Mouse (Mus musculus) embryonic facial prominence, embryonic 14.5 days (tissue): Measurements from ENCODE around the gene L3mbtl4. TPM values are rescaled to one million over a fixed set of nuclear protein-coding genes. Genes with fewer than 3 reads are reported as not detected.
A peak's percentile ranks its signal among the peaks of the same experiment; 100 is the strongest.

Source experiments
- ATAC-seq: fragments of 200-750 bp; cut with Nextera tagmentation; 2 replicates; pipeline ENCODE4 v1.8.0; 2017; ENCODE audit warnings: low read depth, moderate number of reproducible peaks, moderate TSS enrichment
- DNase-seq: peaks from one replicate; pipeline ENCODE4 v3.0.0-alpha.2; 2015; ENCODE audit warnings: low spot score
- H3K27ac ChIP-seq: fragments of 300-500 bp; sonication (generic); replicated peaks from 2 replicates; pipeline ENCODE4 v1.5.1; 2014; ENCODE audit warnings: low read depth, mild to moderate bottlenecking, low read length, moderate library complexity
- H3K27me3 ChIP-seq: fragments of 300-500 bp; sonication (generic); replicated peaks from 2 replicates; pipeline ENCODE4 v1.6.1; 2014; ENCODE audit warnings: low read length; ENCODE audit not compliant: control insufficient read depth, insufficient read depth
- H3K36me3 ChIP-seq: fragments of 300-500 bp; sonication (generic); 2 replicates; pipeline ENCODE4 v1.6.1; 2014; ENCODE audit warnings: low read length, mixed read lengths; ENCODE audit not compliant: control insufficient read depth, insufficient read depth
- H3K4me1 ChIP-seq: fragments of 300-500 bp; sonication (generic); 2 replicates; pipeline ENCODE4 v1.6.1; 2014; ENCODE audit warnings: antibody characterized with exemption, low read length; ENCODE audit not compliant: control insufficient read depth, insufficient read depth
- H3K4me2 ChIP-seq: fragments of 300-500 bp; sonication (generic); 2 replicates; pipeline ENCODE4 v1.6.1; 2014; ENCODE audit warnings: low read depth, mild to moderate bottlenecking, low read length, moderate library complexity, mixed read lengths
- H3K4me3 ChIP-seq: fragments of 300-500 bp; sonication (generic); 2 replicates; pipeline ENCODE4 v1.5.1; 2014; ENCODE audit warnings: low read depth, mild to moderate bottlenecking, low read length
- H3K9ac ChIP-seq: fragments of 300-500 bp; sonication (generic); 2 replicates; pipeline ENCODE4 v1.6.1; 2014; ENCODE audit warnings: low read depth, mild to moderate bottlenecking, low read length, moderate library complexity, mixed read lengths
- H3K9me3 ChIP-seq: fragments of 300-500 bp; sonication (generic); 2 replicates; pipeline ENCODE4 v1.6.1; 2016; ENCODE audit warnings: low read length; ENCODE audit not compliant: control insufficient read depth
- WGBS: fragments of 180-500 bp; shearing (Covaris S2); extraction: QIAGEN DNeasy Blood & Tissue Kit; methylation state at CpG from one replicate; pipeline ENCODE4 v1.1.7; 2014; 5-methylcytosine and 5-hydroxymethylcytosine counted together
- polyA plus RNA-seq: library from polyadenylated mRNA; unstranded; fragments of >200 nt; fragmentation: Nextera tagmentation; extraction: Ambion mirVana; gene quantifications from 2 replicates; pipeline ENCODE4 v1.2.1, GENCODE M21; 2014

The L3mbtl4 gene
- polyA plus RNA-seq, 1 experiment from 2014 or later, result 0.22 TPM

DNA sequence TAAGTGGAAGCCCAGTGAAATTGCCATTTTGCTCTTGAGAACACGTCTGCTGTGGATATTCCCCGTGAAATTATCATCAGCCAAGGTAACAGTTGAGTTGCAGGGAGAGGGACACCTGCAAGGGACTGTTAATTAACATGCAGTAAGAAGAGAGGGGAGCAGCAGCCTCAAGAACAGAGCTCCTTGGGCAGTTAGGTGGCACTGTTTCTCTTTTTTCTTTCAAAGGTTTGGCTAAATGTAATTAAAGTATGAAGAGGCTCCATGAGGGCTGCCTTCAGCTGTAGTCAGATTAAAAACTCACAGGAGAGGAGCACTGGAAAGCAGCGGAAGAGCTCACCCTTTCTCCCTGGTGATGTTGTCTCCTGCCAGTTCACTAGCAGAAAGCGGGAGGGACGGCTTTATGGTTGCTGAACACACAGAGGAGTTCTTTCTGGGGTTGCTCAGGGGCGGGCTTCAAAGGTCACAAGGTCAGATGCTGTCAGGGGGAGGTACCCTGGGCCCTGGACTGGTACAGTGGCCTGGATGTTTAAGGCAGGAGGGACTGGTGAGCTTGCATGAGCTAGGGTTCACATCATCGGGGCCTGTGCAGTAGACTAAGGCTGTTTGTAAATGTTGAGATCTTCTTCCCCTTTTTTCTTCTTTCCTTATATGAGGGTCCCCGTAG, 11.7 kb downstream of the L3mbtl4 start:
- H3K27me3 ChIP-seq, result no peaks in the 10 kb centered on the region
- DNase-seq, result peak; percentile 14
- ATAC-seq, result no peak
- H3K4me1 ChIP-seq, result no peaks in the 10 kb centered on the region
- WGBS, result 32% methylated on average over 8 of the region's 8 CpGs
- H3K4me3 ChIP-seq, result no peak overlapping the region
- H3K9me3 ChIP-seq, result no peaks in the 10 kb centered on the region
- H3K4me2 ChIP-seq, result no peak overlapping the region
- no peaks in the 10 kb centered on the region for H3K36me3 ChIP-seq
- no peak overlapping the region for H3K27ac ChIP-seq
- no peak overlapping the region for H3K9ac ChIP-seq

DNA sequence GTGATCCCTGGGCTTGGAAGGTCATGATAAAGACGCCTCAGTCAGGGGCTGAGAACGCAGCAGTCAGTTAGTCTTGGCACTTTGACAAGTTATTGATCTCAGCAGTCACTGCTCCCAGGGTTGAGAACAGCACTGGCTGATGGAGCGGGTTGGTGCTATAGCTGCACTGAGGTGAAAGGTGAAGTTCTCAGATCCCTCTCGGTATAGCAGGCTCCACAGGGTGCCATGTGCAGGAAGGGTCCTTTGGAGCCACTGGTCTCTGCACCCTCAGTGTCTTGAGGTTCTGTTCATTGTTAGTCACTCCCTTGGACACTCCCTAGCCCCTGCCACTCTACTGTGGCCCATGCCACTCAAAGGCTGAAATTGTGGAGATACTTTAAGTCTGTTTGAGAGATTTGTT, 14.5 kb downstream of the L3mbtl4 start:
- H3K9ac ChIP-seq, result no peak overlapping the region
- H3K27ac ChIP-seq, result no peak overlapping the region
- H3K4me2 ChIP-seq, result no peak overlapping the region
- H3K27me3 ChIP-seq, result no peaks in the 10 kb centered on the region
- no peak for ATAC-seq
- no peaks in the 10 kb centered on the region for H3K9me3 ChIP-seq
- H3K4me1 ChIP-seq, result no peaks in the 10 kb centered on the region
- WGBS, result 87% methylated on average over 4 of the region's 4 CpGs
- no peak overlapping the region for H3K4me3 ChIP-seq
- DNase-seq, result no peak
- no peaks in the 10 kb centered on the region for H3K36me3 ChIP-seq

DNA sequence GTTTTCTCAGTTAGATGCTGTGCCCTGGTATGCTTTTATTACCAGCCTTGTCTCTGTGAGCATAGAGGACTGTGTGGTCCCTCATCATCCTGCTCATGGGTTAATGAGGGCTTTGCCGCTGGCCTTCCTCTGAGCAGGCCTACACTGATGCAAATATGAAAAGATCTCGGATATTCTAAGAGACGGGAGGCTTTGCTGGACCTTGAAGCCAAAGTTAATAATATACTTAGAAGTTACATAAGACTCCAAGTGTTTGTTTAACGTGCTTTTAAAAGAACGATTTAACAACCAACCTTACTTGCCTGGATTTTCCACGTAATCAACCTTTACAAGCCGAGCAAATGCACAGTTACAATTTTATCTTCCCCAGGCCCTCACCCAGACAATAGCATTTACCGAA, 15.1 kb downstream of the L3mbtl4 start:
- Histone ChIP-seq H3K9ac (no peak overlapping the region), H3K4me3 (no peak overlapping the region), H3K27ac (no peak overlapping the region), H3K4me1 (no peaks in the 10 kb centered on the region), H3K9me3 (no peaks in the 10 kb centered on the region), H3K27me3 (no peaks in the 10 kb centered on the region), H3K4me2 (no peak overlapping the region), H3K36me3 (no peaks in the 10 kb centered on the region)
- no peak for DNase-seq
- ATAC-seq, result no peak
- WGBS, result 88% methylated on average over 8 of the region's 8 CpGs

DNA sequence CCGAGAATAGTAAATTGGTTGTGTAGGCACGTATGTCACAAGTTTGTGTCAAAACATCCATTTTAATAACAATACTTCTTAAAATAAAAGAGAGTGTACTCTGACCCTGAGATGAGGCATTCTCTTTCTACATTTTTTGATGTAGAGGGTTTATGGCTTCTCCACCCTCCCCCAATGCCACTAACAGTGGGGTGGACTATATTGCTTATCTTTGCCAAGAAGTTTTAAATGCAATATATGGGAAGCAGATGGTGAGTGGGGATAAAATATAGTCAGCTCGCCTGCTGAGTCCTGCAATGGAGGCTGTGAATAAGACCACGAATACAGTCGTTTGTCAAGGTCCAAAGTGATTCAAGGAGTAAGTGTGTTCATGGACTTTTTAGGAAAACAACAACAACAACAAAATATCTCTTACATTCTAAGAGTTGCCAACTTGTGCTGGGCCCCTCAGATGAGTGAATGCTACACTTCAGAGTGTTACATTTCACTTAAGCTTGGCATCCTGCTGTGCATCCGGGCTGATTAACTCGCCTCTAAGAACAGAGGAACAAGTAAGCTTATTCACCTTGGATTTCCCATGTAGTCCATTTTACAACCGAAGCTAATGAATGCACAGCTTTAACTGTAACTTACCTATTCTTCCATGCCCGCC, 18.2 kb downstream of the L3mbtl4 start:
- no peaks in the 10 kb centered on the region for H3K36me3 ChIP-seq
- H3K27me3 ChIP-seq, result no peaks in the 10 kb centered on the region
- no peak overlapping the region for H3K4me3 ChIP-seq
- 43% methylated on average over 9 of the region's 9 CpGs for WGBS
- H3K4me2 ChIP-seq, result no peak overlapping the region
- H3K27ac ChIP-seq, result no peak overlapping the region
- DNase-seq (no peak), ATAC-seq (no peak)
- H3K4me1 ChIP-seq, result no peaks in the 10 kb centered on the region
- no peaks in the 10 kb centered on the region for H3K9me3 ChIP-seq
- H3K9ac ChIP-seq, result no peak overlapping the region

GRCm38 (mm10) chr17:68308381-68308780, 34.8 kb downstream of the L3mbtl4 start:
- H3K9me3 ChIP-seq, result no peaks in the 10 kb centered on the region
- H3K4me2 ChIP-seq, result no peak overlapping the region
- no peaks in the 10 kb centered on the region for H3K36me3 ChIP-seq
- no peaks in the 10 kb centered on the region for H3K27me3 ChIP-seq
- no peak for ATAC-seq
- no peaks in the 10 kb centered on the region for H3K4me1 ChIP-seq
- H3K4me3 ChIP-seq, result no peak overlapping the region
- WGBS, result 76% methylated on average over 6 of the region's 6 CpGs
- H3K27ac ChIP-seq, result no peak overlapping the region
- no peak for DNase-seq
- no peak overlapping the region for H3K9ac ChIP-seq

- Histone ChIP-seq H3K27me3 (no peaks in the 10 kb centered on the region), H3K9ac (no peak overlapping the region), H3K4me1 (no peaks in the 10 kb centered on the region), H3K9me3 (no peaks in the 10 kb centered on the region), H3K4me2 (no peak overlapping the region), H3K27ac (no peak overlapping the region), H3K36me3 (no peaks in the 10 kb centered on the region), H3K4me3 (no peak overlapping the region)
- DNase-seq, result no peak
- WGBS, result 76% methylated on average over 5 of the region's 5 CpGs
- ATAC-seq, result no peak
Observed at GRCm38 (mm10) chr17:68312286-68312927, 38.8 kb downstream of the L3mbtl4 start.

DNA sequence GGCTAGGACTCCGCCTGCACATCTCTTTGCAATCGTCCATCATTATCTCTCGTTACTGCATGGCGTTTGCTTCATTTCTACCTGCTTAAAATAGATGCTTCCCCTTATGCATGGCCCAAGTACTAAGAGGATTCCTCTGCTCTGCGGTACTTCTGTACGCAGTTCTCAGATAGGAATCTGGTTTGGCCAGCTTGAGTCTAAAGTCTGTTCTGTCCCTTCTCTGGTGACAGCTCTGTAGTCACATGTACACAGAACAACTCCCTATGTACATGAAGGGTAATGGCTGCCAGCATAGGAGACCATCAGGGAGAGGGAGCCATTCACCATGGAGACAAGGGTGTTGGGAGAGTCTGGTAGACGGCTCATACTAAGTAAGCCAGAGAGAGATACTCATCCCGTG, 47.3 kb downstream of the L3mbtl4 start:
- ATAC-seq, result no peak
- Histone ChIP-seq H3K4me3 (no peak overlapping the region), H3K36me3 (no peaks in the 10 kb centered on the region), H3K9me3 (no peaks in the 10 kb centered on the region), H3K9ac (no peak overlapping the region), H3K4me2 (no peak overlapping the region), H3K27ac (no peak overlapping the region), H3K4me1 (no peaks in the 10 kb centered on the region), H3K27me3 (no peaks in the 10 kb centered on the region)
- no peak for DNase-seq
- WGBS, result 84% methylated on average over 8 of the region's 8 CpGs

GRCm38 (mm10) chr17:68322607-68323006, 49.0 kb downstream of the L3mbtl4 start:
- Histone ChIP-seq H3K9me3 (no peaks in the 10 kb centered on the region), H3K4me2 (no peak overlapping the region), H3K27ac (no peak overlapping the region), H3K4me1 (no peaks in the 10 kb centered on the region), H3K27me3 (no peaks in the 10 kb centered on the region), H3K9ac (no peak overlapping the region), H3K36me3 (no peaks in the 10 kb centered on the region), H3K4me3 (no peak overlapping the region)
- ATAC-seq (no peak), DNase-seq (no peak)
- 47% methylated on average over 3 of the region's 3 CpGs for WGBS
